Mouse (Mus musculus): ENCODE results near the gene Gm9195. TPM values are rescaled to one million over a fixed set of nuclear protein-coding genes. Genes with fewer than 3 reads are reported as not detected.

Gene Gm9195
- total RNA-seq, 2 experiments from 2014 or later = not detected

- H3K4me3 ChIP-seq = no peak overlapping the region
- DNase-seq = no peak
- intact Hi-C loops (cut with DNase I) = no loop called here
- H3K27ac ChIP-seq = no peak overlapping the region
- TF ChIP-seq CTCF (IDR thresholded peaks at IDR 0.05) = no peak
Observed at GRCm38 (mm10) chr14:72389288-72389687, 102.3 kb downstream of the Gm9195 start.

DNA sequence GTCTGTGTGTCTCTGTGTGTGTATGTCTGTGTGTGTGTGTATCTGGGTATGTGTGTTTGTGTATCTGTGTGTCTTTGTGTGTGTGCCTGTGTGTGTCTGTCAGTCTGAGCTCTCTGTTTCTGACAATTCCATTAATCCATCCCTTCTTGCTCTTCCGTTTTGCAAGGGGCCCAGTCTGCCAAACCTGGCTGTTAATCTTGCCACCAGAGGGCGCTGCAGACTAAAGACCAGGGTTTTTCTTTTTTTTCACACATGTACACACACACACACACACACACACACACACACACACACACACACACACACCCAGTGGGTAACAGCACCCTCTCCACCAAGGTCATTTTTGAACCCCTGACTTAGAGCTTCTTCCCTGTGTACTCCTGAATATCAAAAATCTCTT lies 114.4 kb downstream of the Gm9195 start:
- intact Hi-C loops (cut with DNase I) = loop anchor here (10.0 kb wide), 1 partner anchor 1592 kb away; no protein-coding TSS in a partner anchor
- peak; percentile 31 for DNase-seq
- H3K4me3 ChIP-seq = no peak overlapping the region
- TF ChIP-seq CTCF (IDR thresholded peaks at IDR 0.05) = peak; percentile 37; the same call in 1 of the 2 replicates
- H3K27ac ChIP-seq = no peak overlapping the region

Other genes starting within 250 kb of the Gm9195 start
- 1 to 10 TPM; 7.5 to 8.5 TPM for gene Fndc3a, start 218.2 kb upstream of the Gm9195 start, total RNA-seq (2021)